Mouse (Mus musculus): ENCODE measurements around the gene Nr2e1.

Gene Nr2e1

GRCm38 (mm10) chr10:42559581-42560200 is 23.7 kb downstream of the Nr2e1 start:
- in situ Hi-C loops (cut with MboI; ENCODE audit: low sequenced_read_pairs) = no loop called here

DNA sequence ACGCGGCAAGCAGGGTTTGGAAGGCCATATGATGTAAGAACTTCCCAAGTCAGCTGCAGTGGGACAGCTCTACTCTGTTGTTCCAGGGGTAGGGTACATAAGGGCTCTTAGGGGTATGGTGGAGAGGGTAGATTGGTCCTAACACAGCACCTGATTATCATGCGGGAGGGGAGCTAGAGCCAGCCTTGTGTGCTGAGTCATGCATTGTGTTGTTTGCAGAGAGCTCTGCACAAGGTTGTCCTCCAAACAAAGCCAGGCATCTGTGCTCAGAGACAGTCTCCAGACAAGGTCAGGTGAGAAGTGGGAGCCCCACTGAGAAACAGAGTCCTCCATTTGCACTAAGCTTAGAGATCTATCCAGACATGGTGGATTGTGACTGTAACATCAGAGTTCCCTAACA is 36.9 kb downstream of the Nr2e1 start:
- in situ Hi-C loops (cut with MboI; ENCODE audit: low sequenced_read_pairs) = no loop called here

DNA sequence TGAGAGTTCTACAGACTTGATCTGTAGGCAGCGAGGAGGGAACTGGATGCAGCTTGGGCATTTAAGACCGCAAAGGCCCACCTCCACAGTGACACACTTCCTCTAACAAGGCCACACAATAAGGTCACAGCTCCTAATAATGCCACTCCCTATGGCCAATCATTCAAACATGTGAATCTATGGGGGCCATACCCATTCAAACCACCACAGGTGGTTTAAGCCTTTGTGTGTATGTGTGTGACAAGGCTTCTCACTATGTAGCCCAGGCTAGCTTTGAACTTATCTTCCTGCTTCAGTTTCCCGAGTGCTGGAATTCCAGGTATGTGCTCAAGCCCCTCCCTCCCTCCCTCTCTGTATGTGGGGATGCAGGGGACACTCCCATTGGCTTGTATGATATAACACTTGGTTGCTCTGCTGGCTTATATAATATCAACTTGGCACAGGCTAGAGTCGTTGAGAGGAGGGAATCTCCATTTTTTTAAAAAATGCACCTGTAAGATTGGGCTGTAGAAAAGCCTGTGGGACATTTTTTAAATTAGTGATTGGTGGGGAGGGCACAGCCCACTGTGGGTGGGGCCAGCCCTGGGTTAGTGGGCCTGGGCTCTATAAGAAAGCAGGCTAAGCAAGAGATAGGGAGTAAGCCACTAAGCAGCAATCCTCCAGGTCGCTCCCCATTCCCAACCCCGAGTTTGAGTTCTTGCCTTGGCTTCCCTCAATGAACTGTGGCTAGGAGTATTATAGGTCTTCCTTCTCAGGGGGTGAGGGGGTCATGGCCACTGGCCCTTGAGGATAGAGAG is 37.5 kb downstream of the Nr2e1 start:
- in situ Hi-C loops (cut with MboI; ENCODE audit: low sequenced_read_pairs) = no loop called here

GRCm38 (mm10) chr10:42537571-42538316 is 45.7 kb downstream of the Nr2e1 start:
- in situ Hi-C loops (cut with MboI; ENCODE audit: low sequenced_read_pairs) = no loop called here

- in situ Hi-C loops (cut with MboI; ENCODE audit: low sequenced_read_pairs) = no loop called here
These were observed 49.5 kb downstream of the Nr2e1 start for GRCm38 (mm10) chr10:42533836-42534453.

DNA sequence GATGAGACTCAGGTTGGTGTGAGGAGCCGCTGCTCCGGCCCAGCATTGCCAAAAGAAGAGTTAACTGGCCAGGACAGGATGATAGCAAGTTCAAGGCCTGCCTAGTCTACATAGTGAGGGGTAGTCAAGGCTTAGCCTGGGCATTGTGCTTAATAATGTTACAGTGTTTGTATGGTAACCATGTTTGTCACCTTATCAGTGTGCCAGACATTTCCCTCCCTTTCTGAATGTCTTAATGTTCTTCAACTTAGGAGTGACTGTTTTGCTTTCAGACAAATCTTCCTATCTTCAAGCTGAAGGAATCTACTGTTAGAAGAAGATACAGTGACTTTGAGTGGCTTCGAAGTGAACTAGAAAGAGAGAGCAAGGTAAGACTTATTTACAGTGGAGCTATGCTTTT is 57.8 kb downstream of the Nr2e1 start:
- in situ Hi-C loops (cut with MboI; ENCODE audit: low sequenced_read_pairs) = no loop called here

- in situ Hi-C loops (cut with MboI; ENCODE audit: low sequenced_read_pairs) = no loop called here
These were observed 59.8 kb downstream of the Nr2e1 start for GRCm38 (mm10) chr10:42523556-42524162.

DNA sequence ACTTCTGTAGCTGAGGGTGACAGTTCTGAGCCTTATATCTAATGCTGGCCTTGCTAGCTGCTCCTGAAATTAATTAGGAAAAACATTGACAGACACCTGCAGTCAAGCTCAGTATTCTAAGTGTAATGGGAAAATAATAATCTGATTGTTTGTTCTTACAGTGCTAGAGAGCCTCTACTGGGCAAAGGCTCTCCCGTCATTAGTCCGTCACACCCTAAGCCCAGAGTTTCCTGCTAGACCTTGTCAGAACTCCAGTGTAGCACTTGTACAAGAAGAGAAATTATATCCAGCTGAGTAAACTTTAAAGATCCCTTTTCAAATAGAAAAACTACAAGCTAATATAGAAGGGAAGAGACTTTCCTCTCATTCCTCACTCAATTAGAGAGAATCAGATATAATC is 60.5 kb downstream of the Nr2e1 start:
- in situ Hi-C loops (cut with MboI; ENCODE audit: low sequenced_read_pairs) = no loop called here

DNA sequence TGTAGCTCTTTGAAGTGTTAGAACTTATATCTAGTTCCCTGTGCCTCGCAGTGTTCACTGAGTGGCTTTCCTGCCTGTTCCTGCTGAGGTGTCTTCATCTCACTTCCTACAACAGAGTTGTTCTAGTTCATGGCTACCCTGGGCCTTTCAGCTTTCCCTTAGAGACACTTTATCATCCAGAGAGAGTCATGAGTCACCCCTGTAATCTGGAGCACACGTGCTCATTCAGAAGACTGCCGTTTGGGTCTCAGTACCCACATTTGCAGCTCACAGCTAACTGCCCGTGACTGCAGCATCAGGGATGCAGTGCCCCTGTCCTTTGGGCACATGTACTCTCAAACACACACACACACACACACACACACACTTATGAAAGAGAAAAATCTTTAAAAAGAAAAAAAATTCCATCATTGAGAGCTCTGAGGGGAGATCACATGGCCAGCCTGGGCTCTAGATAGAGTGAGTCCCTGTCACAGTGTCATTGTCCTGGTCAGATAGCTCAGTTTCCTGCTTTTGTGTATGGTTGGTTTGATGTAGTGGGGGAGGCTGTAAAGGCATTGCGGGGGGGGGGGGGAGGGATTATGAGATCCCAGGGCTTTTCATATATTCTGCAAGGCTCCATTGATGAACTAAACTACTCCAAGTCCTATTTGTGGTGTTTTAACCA is 62.0 kb downstream of the Nr2e1 start:
- in situ Hi-C loops (cut with MboI; ENCODE audit: low sequenced_read_pairs) = no loop called here

- in situ Hi-C loops (cut with MboI; ENCODE audit: low sequenced_read_pairs) = no loop called here
These were observed 65.1 kb downstream of the Nr2e1 start for GRCm38 (mm10) chr10:42518363-42518762.

DNA sequence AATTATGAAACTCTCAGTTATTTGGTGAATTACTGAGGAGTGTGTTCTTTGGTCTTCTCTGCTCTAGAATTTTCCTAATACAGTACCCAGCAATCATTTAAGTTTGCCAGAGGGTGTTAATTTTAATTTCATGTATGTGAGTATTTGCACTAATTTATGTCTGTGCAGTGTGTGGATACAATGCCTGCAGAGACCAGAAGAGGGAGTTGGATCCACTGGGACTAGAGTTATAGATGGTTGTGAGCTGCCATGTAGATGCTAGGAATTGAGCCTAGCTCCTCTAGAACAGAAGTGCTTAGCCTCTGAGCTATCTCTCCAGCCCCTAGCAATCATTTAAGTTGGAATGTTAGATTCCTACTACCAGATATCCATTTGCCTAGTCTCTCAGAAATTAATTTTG is 69.3 kb downstream of the Nr2e1 start:
- in situ Hi-C loops (cut with MboI; ENCODE audit: low sequenced_read_pairs) = no loop called here

All from CH12F3 (cell line).